8 mouse cellular contexts compared by ENCODE assay signal in genomic region chr10:94198482-94199405, GRCm38 (mm10). TPM values are rescaled to one million over a fixed set of nuclear protein-coding genes. Genes with fewer than 3 reads are reported as not detected.
DNase-seq lines count a peak whose midpoint lies in the region; ATAC-seq and TF ChIP-seq lines count a peak whose summit lies in the region.

TSS of gene Ndufa12 (plus strand) at chr10:94198720.

- H3K4me1 ChIP-seq in G1E (ENCODE audit: insufficient read depth, low read depth, low read length): peaks cover 17% of the 10 kb centered on the region
- peaks cover 20% of the 10 kb centered on the region for H3K4me1 ChIP-seq in forebrain, embryonic 16.5 days (replicated peaks; ENCODE audit: control insufficient read depth, insufficient read depth, low read length)
- H3K4me1 ChIP-seq in lung, embryonic 14.5 days (ENCODE audit: insufficient read depth): no peaks in the 10 kb centered on the region
- H3K4me1 ChIP-seq in olfactory bulb, adult 2 months (ENCODE audit: control insufficient read depth, insufficient read depth, low read length): peaks cover 6% of the 10 kb centered on the region
- H3K4me1 ChIP-seq in thymus, adult 2 months (replicated peaks; ENCODE audit: control insufficient read depth, insufficient read depth, low read length): peaks cover 3% of the 10 kb centered on the region

- H3K4me3 ChIP-seq in G1E (ENCODE audit: low read depth, low read length): peak within 1 kb of the TSS; percentile 78
- peak within 1 kb of the TSS; percentile 70 for H3K4me3 ChIP-seq in forebrain, embryonic 16.5 days (replicated peaks; ENCODE audit: low read length)
- peak within 1 kb of the TSS; percentile 80 for H3K4me3 ChIP-seq in layer of hippocampus, adult 2 months
- H3K4me3 ChIP-seq in lung, embryonic 14.5 days (ENCODE audit: low read depth, low read length): peak within 1 kb of the TSS; percentile 76
- peak within 1 kb of the TSS; percentile 66 for H3K4me3 ChIP-seq in olfactory bulb, adult 2 months (ENCODE audit: insufficient read depth, low read depth, low read length)
- peak within 1 kb of the TSS; percentile 83 for H3K4me3 ChIP-seq in thymus, adult 2 months (ENCODE audit: control insufficient read depth, insufficient read depth, low read length)

- DNase-seq in G1E (ENCODE audit: low spot score): peak; percentile 59
- DNase-seq in cerebellum, adult 18-20 months: peak; percentile 93 to 97
- DNase-seq in heart, postnatal 36 days: peak; percentile 96
- DNase-seq in layer of hippocampus, adult 2 months (ENCODE audit: low spot score in 2 of 2): peak; percentile 95 to 98
- peak; percentile 97 for DNase-seq in lung, embryonic 14.5 days
- DNase-seq in thymus, adult 2 months: peak; percentile 96

- peak; percentile 92 for ATAC-seq in G1E (ENCODE audit: extremely low read depth, insufficient number of reproducible peaks, low FRiP score, poor library complexity, severe bottlenecking)
- peak; percentile 97 for ATAC-seq in forebrain, embryonic 16.5 days
- peak; percentile 98 for ATAC-seq in lung, embryonic 14.5 days (ENCODE audit: insufficient read depth)

- H3K9me3 ChIP-seq in G1E (replicated peaks): no peaks in the 10 kb centered on the region
- no peaks in the 10 kb centered on the region for H3K9me3 ChIP-seq in forebrain, embryonic 16.5 days (ENCODE audit: control insufficient read depth, low read length)
- H3K9me3 ChIP-seq in lung, embryonic 14.5 days (ENCODE audit: low read depth, low read length): no peaks in the 10 kb centered on the region

- peak; percentile 92 for TF ChIP-seq POLR2A in olfactory bulb, adult 2 months (IDR thresholded peaks at IDR 0.05; ENCODE audit: insufficient read depth, low read depth, low read length)
- TF ChIP-seq POLR2A in thymus, adult 2 months (IDR thresholded peaks at IDR 0.05; ENCODE audit: control insufficient read depth, extremely low read depth, insufficient read depth, low read length, poor library complexity): peak; percentile 70; the same call in 1 of the 2 replicates

- H3K27me3 ChIP-seq in G1E (ENCODE audit: insufficient read depth, low read length): no peaks in the 10 kb centered on the region
- H3K27me3 ChIP-seq in forebrain, embryonic 16.5 days (replicated peaks; ENCODE audit: control insufficient read depth, insufficient read depth, low read length): no peaks in the 10 kb centered on the region
- H3K27me3 ChIP-seq in lung, embryonic 14.5 days (ENCODE audit: insufficient read depth, low read length): no peaks in the 10 kb centered on the region
- H3K27me3 ChIP-seq in thymus, adult 2 months (ENCODE audit: control insufficient read depth, insufficient read depth, low read length): no peaks in the 10 kb centered on the region

- peak within 1 kb of the TSS; percentile 89 for H3K9ac ChIP-seq in forebrain, embryonic 16.5 days (replicated peaks; ENCODE audit: low read depth, low read length)
- peak within 1 kb of the TSS; percentile 77 for H3K9ac ChIP-seq in lung, embryonic 14.5 days

- peaks cover 42% of the 10 kb centered on the region for H3K36me3 ChIP-seq in G1E (replicated peaks)
- H3K36me3 ChIP-seq in forebrain, embryonic 16.5 days (ENCODE audit: control insufficient read depth, insufficient read depth): 0 out of 2 replicates have a peak, but pooled peaks cover 3% of the 10 kb centered on the region
- peaks cover 43% of the 10 kb centered on the region for H3K36me3 ChIP-seq in lung, embryonic 14.5 days (ENCODE audit: insufficient read depth)
- H3K36me3 ChIP-seq in thymus, adult 2 months (ENCODE audit: control insufficient read depth, insufficient read depth, low read length): peaks cover 3% of the 10 kb centered on the region

- under 1% methylated on average over 46 of the region's 46 CpGs for WGBS in forebrain, embryonic 16.5 days
- WGBS in lung, embryonic 14.5 days: under 1% methylated on average over 46 of the region's 46 CpGs
- WGBS in olfactory bulb, adult 2 months: under 1% methylated on average over 46 of the region's 46 CpGs
- under 1% methylated on average over 46 of the region's 46 CpGs for WGBS in thymus, adult 2 months

- intact Hi-C loops in heart, postnatal 36 days (cut with DNase I): loop anchor here (2.0 to 5.0 kb wide), 2 partner anchors 52 to 161 kb away; partner anchors contain the start of genes Fgd6 and Vezt

- peak within 1 kb of the TSS; percentile 64 for H3K27ac ChIP-seq in forebrain, embryonic 16.5 days (ENCODE audit: low read length)
- H3K27ac ChIP-seq in layer of hippocampus, adult 2 months: peak within 1 kb of the TSS; percentile 96
- H3K27ac ChIP-seq in lung, embryonic 14.5 days (ENCODE audit: low read depth): peak within 1 kb of the TSS; percentile 61
- peak within 1 kb of the TSS; percentile 68 for H3K27ac ChIP-seq in olfactory bulb, adult 2 months (ENCODE audit: insufficient read depth, low read depth, low read length)
- peak within 1 kb of the TSS; percentile 36; the same call in 1 of the 2 replicates for H3K27ac ChIP-seq in thymus, adult 2 months (ENCODE audit: control insufficient read depth, insufficient read depth, low read length)

- peak; percentile 57; the same call in 1 of the 2 replicates for TF ChIP-seq CTCF in G1E (IDR thresholded peaks at IDR 0.05; ENCODE audit: low read depth, low read length)
- TF ChIP-seq CTCF in layer of hippocampus, adult 2 months (conservative IDR thresholded peaks at IDR 0.05): peak; percentile 65
- TF ChIP-seq CTCF in lung, embryonic 14.5 days (IDR thresholded peaks at IDR 0.05; ENCODE audit: low read depth): peak; percentile 72
- TF ChIP-seq CTCF in olfactory bulb, adult 2 months (IDR thresholded peaks at IDR 0.05; ENCODE audit: insufficient read depth, low read depth, low read length): no peak
- peak; percentile 74 for TF ChIP-seq CTCF in thymus, adult 2 months (IDR thresholded peaks at IDR 0.05; ENCODE audit: borderline replicate concordance, control insufficient read depth, extremely low read depth, insufficient read depth, low read length, poor library complexity)

- H3K4me2 ChIP-seq in forebrain, embryonic 16.5 days (ENCODE audit: low read length): peak within 1 kb of the TSS; percentile 90
- peak within 1 kb of the TSS; percentile 70 for H3K4me2 ChIP-seq in lung, embryonic 14.5 days

RNA-seq across cellular contexts. Expression of gene Ndufa12, which starts in this region (rescaled TPM):
- 152 and 233 TPM in 2 replicates for total RNA-seq in G1E (2014; fragmentation: Nextera tagmentation)
- total RNA-seq in G1E (2017): 269 and 271 TPM in 2 replicates
- 892 and 1,002 TPM in 2 replicates for polyA plus RNA-seq in G1E (2012)
- polyA plus RNA-seq in forebrain, embryonic 16.5 days (2015; fragmentation: Nextera tagmentation; extraction: Ambion mirVana): 273 and 291 TPM in 2 replicates
- 100 to 1,000 TPM; 810 to 834 TPM for total RNA-seq in heart, postnatal 36 days (2021)
- total RNA-seq in layer of hippocampus, adult 2 months (2021): 100 to 1,000 TPM; 249 to 253 TPM
- polyA plus RNA-seq in lung, embryonic 14.5 days (2014; fragmentation: Nextera tagmentation; extraction: Ambion mirVana): 420 and 423 TPM in 2 replicates
- polyA plus RNA-seq in olfactory bulb, adult 2 months (2012; ENCODE audit: insufficient read depth, insufficient read length, low replicate concordance, missing spikeins): 1,157 TPM in 1 of 2 replicates, not detected in the other
- polyA plus RNA-seq in thymus, adult 2 months (2012; rRNA removed): 59.2 and 68.4 TPM in 2 replicates

Comparison
In these comparisons a context has a peak if more than half of its experiments do, and no peak if none do; other contexts are left out.
1. Peak in every context shown above with its lines: DNase-seq, ATAC-seq, H3K4me3 ChIP-seq and H3K27ac ChIP-seq.
2. H3K27ac ChIP-seq: peak in every context shown above with its lines; median percentile 96 in layer of hippocampus, adult 2 months; 68 in olfactory bulb, adult 2 months; 64 in forebrain, embryonic 16.5 days; 61 in lung, embryonic 14.5 days; 36 in thymus, adult 2 months.